22 mouse cellular contexts compared by ENCODE assay signal in genomic region chr2:84541440-84541839, GRCm38 (mm10).
A peak's percentile ranks its signal among the peaks of the same experiment; 100 is the strongest.
DNase-seq lines count a peak whose midpoint lies in the region; ATAC-seq and TF ChIP-seq lines count a peak whose summit lies in the region.
"Had no signal": no experiment of that assay in that cellular context is flagged by ENCODE, and none has a peak within 500 bp of the region (broad histone marks: within the 10 kb centered on the region; RNA-seq: fewer than 3 reads in every experiment).

No protein-coding gene starts in this region.

- H3K9ac ChIP-seq in intestine, postnatal 0 days (ENCODE audit: low read depth, low read length): no peak overlapping the region
- no peak overlapping the region for H3K9ac ChIP-seq in lung, postnatal 0 days (replicated peaks; ENCODE audit: low read depth)
- H3K9ac ChIP-seq: embryonic facial prominence, embryonic 13.5 days; embryonic facial prominence, embryonic 15.5 days; forebrain, embryonic 12.5 days had no signal

- H3K4me2 ChIP-seq in intestine, postnatal 0 days (replicated peaks; ENCODE audit: low read depth): no peak overlapping the region
- H3K4me2 ChIP-seq in lung, postnatal 0 days (replicated peaks; ENCODE audit: low read depth, low read length): no peak overlapping the region
- H3K4me2 ChIP-seq: embryonic facial prominence, embryonic 13.5 days; embryonic facial prominence, embryonic 15.5 days; forebrain, embryonic 12.5 days had no signal

- H3K4me1 ChIP-seq in kidney, adult 2 months (ENCODE audit: control insufficient read depth, insufficient read depth, low read length): no peaks in the 10 kb centered on the region
- H3K4me1 ChIP-seq in intestine, postnatal 0 days (replicated peaks; ENCODE audit: control insufficient read depth, insufficient read depth, low read length): no peaks in the 10 kb centered on the region
- H3K4me1 ChIP-seq in lung, postnatal 0 days (ENCODE audit: insufficient read depth, low read depth, low read length): no peaks in the 10 kb centered on the region
- H3K4me1 ChIP-seq: forebrain, embryonic 10.5 days; forebrain, embryonic 12.5 days had no signal

- no peak for DNase-seq in kidney, adult 2 months
- no peak for DNase-seq in lung, postnatal 0 days (ENCODE audit: low spot score)
- DNase-seq: adrenal gland, adult 2 months; adrenal gland, postnatal 10 days; adrenal gland, postnatal 25 days; cerebellum, adult 11 months; cerebellum, adult 18-20 months; cerebellum, adult 8-10 months; cerebellum, postnatal 10 days; cerebellum, postnatal 25 days; embryo, embryonic 11 days had no signal

- H3K4me3 ChIP-seq in kidney, adult 2 months (ENCODE audit: insufficient read depth, low read depth, low read length): no peak overlapping the region
- H3K4me3 ChIP-seq in intestine, postnatal 0 days (ENCODE audit: low read depth, low read length): no peak overlapping the region
- H3K4me3 ChIP-seq in lung, postnatal 0 days (ENCODE audit: low read depth, low read length): no peak overlapping the region
- H3K4me3 ChIP-seq: embryonic facial prominence, embryonic 13.5 days; embryonic facial prominence, embryonic 15.5 days; erythroblast, embryonic 14.5 days; forebrain, embryonic 10.5 days; forebrain, embryonic 12.5 days had no signal

- TF ChIP-seq POLR2A in kidney, adult 2 months (IDR thresholded peaks at IDR 0.05; ENCODE audit: low read depth, low read length): no peak

- H3K27me3 ChIP-seq in kidney, adult 2 months (replicated peaks; ENCODE audit: control insufficient read depth, insufficient read depth, low read length): no peaks in the 10 kb centered on the region
- no peaks in the 10 kb centered on the region for H3K27me3 ChIP-seq in intestine, postnatal 0 days (replicated peaks; ENCODE audit: control insufficient read depth, insufficient read depth, low read length)
- no peaks in the 10 kb centered on the region for H3K27me3 ChIP-seq in lung, postnatal 0 days (replicated peaks; ENCODE audit: insufficient read depth, low read length)
- H3K27me3 ChIP-seq: embryonic facial prominence, embryonic 13.5 days; embryonic facial prominence, embryonic 15.5 days; forebrain, embryonic 12.5 days had no signal

- WGBS in kidney, adult 2 months: 72% methylated on average over 5 of the region's 5 CpGs
- WGBS in intestine, postnatal 0 days: 75% methylated on average over 5 of the region's 5 CpGs
- 57% methylated on average over 5 of the region's 5 CpGs for WGBS in lung, postnatal 0 days

- no peaks in the 10 kb centered on the region for H3K9me3 ChIP-seq in intestine, postnatal 0 days (ENCODE audit: control insufficient read depth)
- no peaks in the 10 kb centered on the region for H3K9me3 ChIP-seq in lung, postnatal 0 days (ENCODE audit: low read length)
- H3K9me3 ChIP-seq: embryonic facial prominence, embryonic 13.5 days; embryonic facial prominence, embryonic 15.5 days; forebrain, embryonic 10.5 days; forebrain, embryonic 12.5 days had no signal

- TF ChIP-seq CTCF in kidney, adult 2 months (conservative IDR thresholded peaks at IDR 0.05; ENCODE audit: insufficient read depth, insufficient read length, low read depth, low read length): no peak
- TF ChIP-seq CTCF in intestine, postnatal 0 days (IDR thresholded peaks at IDR 0.05; ENCODE audit: low read depth): no peak
- no peak for TF ChIP-seq CTCF in lung, postnatal 0 days (IDR thresholded peaks at IDR 0.05)

- no peaks in the 10 kb centered on the region for H3K36me3 ChIP-seq in kidney, adult 2 months (ENCODE audit: control insufficient read depth, insufficient read depth, low read length)
- no peaks in the 10 kb centered on the region for H3K36me3 ChIP-seq in intestine, postnatal 0 days (ENCODE audit: control insufficient read depth, insufficient read depth)
- H3K36me3 ChIP-seq in lung, postnatal 0 days (ENCODE audit: insufficient read depth, low read length): no peaks in the 10 kb centered on the region
- H3K36me3 ChIP-seq: embryonic facial prominence, embryonic 13.5 days; embryonic facial prominence, embryonic 15.5 days; forebrain, embryonic 10.5 days; forebrain, embryonic 12.5 days had no signal

- TF ChIP-seq EP300 in lung, postnatal 0 days (IDR thresholded peaks at IDR 0.05): no peak

- ATAC-seq in common myeloid progenitor, adult 5-6 weeks (replicated peaks; ENCODE audit: low read depth, poor library complexity, severe bottlenecking): peak; percentile 67
- peak; percentile 96 for ATAC-seq in granulocyte monocyte progenitor cell, adult 5-6 weeks (replicated peaks; ENCODE audit: poor library complexity, severe bottlenecking)
- ATAC-seq in megakaryocyte, adult 5-6 weeks (ENCODE audit: poor library complexity, severe bottlenecking): peak; percentile 89
- no peak for ATAC-seq in intestine, postnatal 0 days
- no peak for ATAC-seq in lung, postnatal 0 days
- ATAC-seq: forebrain, embryonic 14.5 days; forebrain, embryonic 16.5 days had no signal

- H3K27ac ChIP-seq in kidney, adult 2 months (ENCODE audit: insufficient read depth, low read depth, low read length): no peak overlapping the region
- no peak overlapping the region for H3K27ac ChIP-seq in intestine, postnatal 0 days (ENCODE audit: low read depth, low read length)
- H3K27ac ChIP-seq in lung, postnatal 0 days (ENCODE audit: low read length): no peak overlapping the region
- H3K27ac ChIP-seq: embryonic facial prominence, embryonic 13.5 days; embryonic facial prominence, embryonic 15.5 days; forebrain, embryonic 10.5 days; forebrain, embryonic 12.5 days had no signal

Comparison
In these comparisons a context has a peak if more than half of its experiments do, and no peak if none do; other contexts are left out.
1. ATAC-seq: peak in common myeloid progenitor, adult 5-6 weeks (single experiment), granulocyte monocyte progenitor cell, adult 5-6 weeks (single experiment) and megakaryocyte, adult 5-6 weeks (single experiment); none in intestine, postnatal 0 days (single experiment) and lung, postnatal 0 days (single experiment).